Mouse (Mus musculus): ENCODE measurements at regions not wholly inside any gene's neighbourhood (a gene's known extent, or its start where the extent isn't known, plus 50 kb on each side); places are given as distances from the start of the nearest gene placed in this dataset.

GRCm38 (mm10) chr3:64898610-64899009 lies 54.0 kb upstream of the Vmn2r7 start:
- DNase-seq (ENCODE audit: low spot score), result no peak

- DNase-seq (ENCODE audit: low spot score), result no peak
Measured at GRCm38 (mm10) chr3:64901317-64901892, 56.8 kb upstream of the Vmn2r7 start.

GRCm38 (mm10) chr3:64949307-64949706 lies 104.7 kb upstream of the Vmn2r7 start:
- no peak for DNase-seq (ENCODE audit: low spot score)

- no peak for DNase-seq (ENCODE audit: low spot score)
Measured at GRCm38 (mm10) chr3:64964667-64965415, 120.3 kb upstream of the Vmn2r7 start.

- peak; percentile 59 for DNase-seq (ENCODE audit: low spot score)
Measured at GRCm38 (mm10) chr3:64965416-64965980, 120.9 kb upstream of the Vmn2r7 start.

GRCm38 (mm10) chr3:64968275-64968674 lies 123.7 kb upstream of the Vmn2r7 start:
- no peak for DNase-seq (ENCODE audit: low spot score)

- DNase-seq (ENCODE audit: low spot score), result no peak
Measured at GRCm38 (mm10) chr3:64984369-64984768, 124.8 kb upstream of the Kcnab1 start.

GRCm38 (mm10) chr3:64987665-64988064 lies 121.5 kb upstream of the Kcnab1 start:
- peak; percentile 19 for DNase-seq (ENCODE audit: low spot score)

- no peak for DNase-seq (ENCODE audit: low spot score)
Measured at GRCm38 (mm10) chr3:64996451-64996850, 112.7 kb upstream of the Kcnab1 start.

- no peak for DNase-seq (ENCODE audit: low spot score)
Measured at GRCm38 (mm10) chr3:64997552-64997951, 111.6 kb upstream of the Kcnab1 start.

GRCm38 (mm10) chr3:65001131-65001530 lies 108.1 kb upstream of the Kcnab1 start:
- no peak for DNase-seq (ENCODE audit: low spot score)

GRCm38 (mm10) chr3:65002578-65002977 lies 106.6 kb upstream of the Kcnab1 start:
- no peak for DNase-seq (ENCODE audit: low spot score)

GRCm38 (mm10) chr3:65006127-65006526 lies 103.1 kb upstream of the Kcnab1 start:
- no peak for DNase-seq (ENCODE audit: low spot score)

GRCm38 (mm10) chr3:65006565-65006964 lies 102.6 kb upstream of the Kcnab1 start:
- DNase-seq (ENCODE audit: low spot score), result no peak

- DNase-seq (ENCODE audit: low spot score), result no peak
Measured at GRCm38 (mm10) chr3:65023876-65024275, 85.3 kb upstream of the Kcnab1 start.

GRCm38 (mm10) chr3:65037626-65038025 lies 71.6 kb upstream of the Kcnab1 start:
- DNase-seq (ENCODE audit: low spot score), result no peak

GRCm38 (mm10) chr3:65047879-65048278 lies 61.3 kb upstream of the Kcnab1 start:
- no peak for DNase-seq (ENCODE audit: low spot score)

GRCm38 (mm10) chr3:65055401-65055800 lies 53.8 kb upstream of the Kcnab1 start:
- no peak for DNase-seq (ENCODE audit: low spot score)

Data from gastrocnemius, adult 18-20 months (tissue).